Mouse (Mus musculus) gastrocnemius, postnatal 25 days (tissue): ENCODE results near the gene Pcdh7. TPM values are rescaled to one million over a fixed set of nuclear protein-coding genes. Genes with fewer than 3 reads are reported as not detected.

Source experiments
- DNase-seq: peaks from one replicate; pipeline ENCODE4 v3.0.0; 2022
- total RNA-seq, 2 experiments: library from RNA; stranded (reverse); gene quantifications; 1 replicate in 1 of 2; 2 replicates in 1 of 2; pipeline ENCODE4 v1.2.3; 2021

Pcdh7 gene
- total RNA-seq, 2 experiments from 2014 or later, result 2.6 to 3.0 TPM

DNA sequence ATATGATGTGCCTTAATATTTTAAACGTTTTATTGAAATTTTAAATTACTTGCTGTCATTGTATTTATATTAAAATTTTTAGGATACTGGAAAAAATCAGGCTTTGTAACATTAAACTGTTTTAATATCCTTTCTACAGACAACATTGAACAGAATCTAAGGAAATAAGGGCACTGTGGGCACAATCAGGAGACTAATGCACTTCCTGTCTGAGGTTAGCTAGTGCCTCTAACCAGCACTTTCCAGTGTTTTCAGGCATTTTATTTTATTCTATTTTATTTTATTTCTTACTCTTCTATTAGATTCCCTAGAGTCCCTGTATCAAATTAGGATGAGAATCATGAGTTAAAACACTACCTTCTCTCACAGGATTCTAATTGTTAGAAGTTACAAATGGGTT lies 28.1 kb downstream of the Pcdh7 start:
- no peak for DNase-seq

DNA sequence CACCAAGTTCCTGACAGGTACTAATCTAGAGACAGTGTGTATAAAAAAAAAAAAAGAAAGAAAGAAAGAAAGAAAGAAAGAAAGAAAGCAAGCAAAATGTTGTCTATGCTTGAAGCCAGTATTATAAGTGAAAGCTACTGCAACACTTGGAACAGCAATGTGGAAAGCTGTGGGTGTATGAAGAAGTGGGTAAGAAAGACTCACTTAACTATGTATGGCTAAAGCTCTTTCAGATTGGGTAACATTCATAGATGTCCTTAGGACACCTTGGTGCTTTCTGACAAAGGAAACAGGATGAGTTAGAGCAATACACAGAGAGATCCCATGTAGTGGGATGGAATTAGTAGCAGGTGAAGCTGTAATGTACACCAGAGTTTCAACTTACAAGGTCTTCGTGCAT lies 32.6 kb downstream of the Pcdh7 start:
- DNase-seq, result no peak

DNA sequence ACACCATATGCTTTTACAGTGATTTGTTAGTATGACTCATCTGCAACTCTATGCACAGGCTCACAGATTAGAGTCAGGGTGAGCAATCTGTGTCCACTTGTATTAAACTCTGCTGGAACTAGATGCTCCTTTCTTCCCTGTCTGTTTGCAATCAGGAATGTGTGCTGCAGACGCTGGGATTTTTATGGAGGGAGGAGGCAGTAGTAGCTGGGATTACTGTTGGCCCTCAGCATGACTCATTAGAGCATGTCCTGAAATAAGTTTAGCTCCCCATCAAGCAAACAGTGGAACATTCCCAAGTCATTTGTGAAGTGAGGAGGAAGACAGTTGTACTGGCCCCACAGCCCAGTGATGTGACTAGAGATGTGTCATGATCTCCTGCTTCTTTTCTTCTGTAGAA lies 38.0 kb downstream of the Pcdh7 start:
- DNase-seq, result peak; percentile 54

DNA sequence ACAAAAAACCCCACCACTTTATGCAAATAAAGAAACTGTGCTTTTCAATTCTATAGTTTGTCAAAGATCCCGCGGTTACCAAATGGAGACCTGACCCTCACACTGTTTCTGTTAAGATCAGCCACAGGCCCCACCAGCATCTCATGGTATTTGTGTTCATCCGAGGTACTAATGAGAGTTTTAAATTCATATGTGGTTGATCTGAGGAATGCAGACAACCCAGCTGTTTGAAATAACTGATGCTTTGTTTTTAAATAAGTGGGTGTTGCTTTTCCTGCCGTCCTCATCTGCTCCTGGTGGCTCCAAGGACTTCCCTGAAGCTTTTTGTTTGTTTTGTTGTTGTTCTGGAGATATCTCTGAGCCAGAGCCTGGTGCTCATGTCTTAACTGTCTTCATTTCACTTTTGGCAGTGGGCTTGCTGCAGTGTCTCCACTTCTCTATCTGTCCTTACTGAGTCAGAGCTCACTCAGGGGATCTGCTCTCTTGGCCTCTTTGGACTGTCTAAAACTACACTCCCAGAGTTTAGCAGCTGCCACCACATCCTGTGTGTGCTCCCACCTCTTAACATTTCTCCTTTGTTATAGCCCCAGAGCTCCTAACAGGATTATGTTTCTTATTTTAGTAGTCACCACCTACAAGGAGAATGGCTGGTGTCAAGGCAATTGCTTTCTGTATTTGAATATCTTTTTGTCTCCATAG lies 39.1 kb downstream of the Pcdh7 start:
- peak; percentile 33 for DNase-seq

DNA sequence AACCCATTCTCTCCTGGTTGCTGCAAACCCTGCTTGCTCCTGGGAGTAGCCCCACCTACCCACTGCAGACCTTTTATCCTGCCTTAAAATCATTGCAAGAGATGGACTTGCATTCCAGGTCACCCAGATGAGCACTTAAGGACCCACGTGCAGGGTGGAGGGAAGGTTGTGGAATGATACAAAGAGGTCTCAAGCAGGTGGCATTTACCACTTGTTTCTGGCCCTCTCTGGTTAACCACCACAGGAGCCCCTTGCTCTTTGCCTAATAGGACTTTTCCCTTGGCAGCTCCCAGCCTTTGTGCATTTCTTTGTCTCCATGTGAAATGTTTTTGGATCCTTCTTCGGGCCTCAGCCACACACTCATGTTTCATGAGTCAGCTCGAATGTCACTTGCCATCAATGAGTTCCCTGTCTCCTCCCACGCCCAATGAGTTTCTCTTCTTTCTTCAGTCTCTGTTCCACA lies 39.7 kb downstream of the Pcdh7 start:
- DNase-seq, result no peak

DNA sequence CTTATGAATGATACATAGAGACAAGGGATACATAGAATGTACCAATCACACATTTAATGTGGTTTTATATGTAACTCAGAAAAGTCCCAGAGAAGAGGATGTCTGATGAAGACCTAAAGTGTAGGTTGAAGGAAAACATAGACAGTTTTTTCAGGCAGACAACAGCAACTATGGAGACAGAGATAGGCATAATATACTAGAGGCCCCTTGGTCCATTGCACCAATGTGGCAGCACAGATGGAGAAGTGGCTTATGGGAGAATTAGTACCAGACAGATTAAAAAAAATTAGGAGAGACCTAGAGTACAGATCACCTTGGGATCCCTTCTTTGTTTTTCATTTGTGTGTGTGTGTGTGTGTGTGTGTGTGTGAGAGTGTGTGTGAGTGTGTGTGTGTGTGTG lies 41.2 kb downstream of the Pcdh7 start:
- no peak for DNase-seq

DNA sequence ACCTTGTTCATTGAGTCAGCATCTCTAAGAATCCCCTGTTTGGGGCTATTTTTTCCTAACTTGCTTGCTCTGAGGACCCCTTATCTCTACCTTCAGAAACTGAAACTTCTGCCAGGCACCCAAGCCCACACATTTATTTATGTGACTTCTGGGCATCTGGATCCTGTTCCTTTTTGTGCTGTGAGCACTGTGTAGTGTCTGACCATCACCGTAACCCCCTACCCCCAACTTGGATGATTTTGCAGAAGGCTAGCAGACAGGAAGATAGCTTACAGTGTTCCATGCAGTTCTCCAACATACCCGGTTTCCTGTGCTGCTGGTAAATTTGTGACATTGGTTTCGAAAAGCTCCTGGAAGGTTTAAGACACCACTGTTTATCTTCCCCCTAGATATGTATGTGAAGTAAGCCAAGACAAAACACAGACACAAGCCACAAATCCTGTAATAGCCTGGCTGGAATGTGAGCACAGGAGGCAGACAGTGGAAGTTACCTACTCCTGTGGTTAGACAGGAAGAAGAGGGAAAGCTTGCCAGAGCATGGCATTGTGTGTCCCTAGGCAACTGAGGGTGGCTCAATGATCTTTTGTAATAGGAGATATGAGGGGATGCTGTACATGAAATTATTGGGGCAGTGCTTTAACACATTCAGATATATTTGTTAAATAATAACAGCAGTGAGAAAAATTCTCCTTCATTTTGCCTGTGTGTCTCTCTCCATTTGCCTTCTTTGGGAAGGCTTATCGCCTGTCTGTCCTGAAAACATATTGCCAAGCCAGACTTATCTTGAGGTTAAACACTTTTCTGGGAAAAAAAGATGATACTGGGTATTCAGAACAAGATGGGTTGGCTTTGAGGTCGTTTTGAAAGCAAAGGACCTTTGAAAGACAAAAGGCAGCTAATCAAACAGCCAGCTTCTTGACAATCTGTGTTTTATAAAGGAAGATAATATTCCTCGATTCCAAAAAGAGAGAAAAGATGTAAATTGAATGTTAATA lies 42.6 kb downstream of the Pcdh7 start:
- no peak for DNase-seq

DNA sequence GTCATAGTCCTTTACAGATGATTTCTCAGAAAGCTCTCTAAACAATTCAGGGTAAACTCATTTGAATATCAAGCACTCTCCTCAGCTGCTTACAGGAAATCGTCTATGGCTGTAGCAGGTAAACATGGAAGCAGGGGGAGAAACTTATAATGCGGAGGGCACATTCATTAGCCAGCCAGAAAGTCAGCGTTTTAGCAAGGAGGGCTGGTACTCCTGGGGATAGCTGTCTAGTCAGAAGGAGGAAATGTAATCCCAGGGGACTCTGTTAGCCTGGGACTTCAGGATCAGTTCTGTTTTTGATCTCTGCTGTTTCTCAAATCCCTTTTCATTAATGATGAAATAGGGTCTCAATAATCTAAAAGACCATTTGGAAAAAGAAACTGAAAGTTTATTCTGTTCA lies 47.6 kb downstream of the Pcdh7 start:
- DNase-seq, result no peak

DNA sequence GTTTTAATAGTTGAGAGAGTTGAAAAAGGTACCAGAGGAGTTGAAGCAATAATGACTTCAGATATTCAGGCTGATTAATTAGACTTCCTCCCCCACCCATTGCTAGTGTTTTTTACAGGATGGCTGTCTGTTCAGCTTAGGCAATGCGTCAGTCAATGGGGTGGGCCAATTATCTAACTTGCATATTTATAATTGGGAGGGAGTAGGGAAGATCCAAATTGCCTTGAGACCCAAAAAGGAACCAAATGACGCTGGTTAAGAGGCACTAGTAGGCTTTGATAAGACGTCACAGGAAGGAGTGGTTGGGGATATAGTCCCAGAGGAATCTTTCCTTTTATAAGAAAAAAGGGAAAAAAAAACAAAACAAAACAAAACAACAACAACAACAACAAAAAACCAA lies 49.6 kb downstream of the Pcdh7 start:
- DNase-seq, result no peak

DNA sequence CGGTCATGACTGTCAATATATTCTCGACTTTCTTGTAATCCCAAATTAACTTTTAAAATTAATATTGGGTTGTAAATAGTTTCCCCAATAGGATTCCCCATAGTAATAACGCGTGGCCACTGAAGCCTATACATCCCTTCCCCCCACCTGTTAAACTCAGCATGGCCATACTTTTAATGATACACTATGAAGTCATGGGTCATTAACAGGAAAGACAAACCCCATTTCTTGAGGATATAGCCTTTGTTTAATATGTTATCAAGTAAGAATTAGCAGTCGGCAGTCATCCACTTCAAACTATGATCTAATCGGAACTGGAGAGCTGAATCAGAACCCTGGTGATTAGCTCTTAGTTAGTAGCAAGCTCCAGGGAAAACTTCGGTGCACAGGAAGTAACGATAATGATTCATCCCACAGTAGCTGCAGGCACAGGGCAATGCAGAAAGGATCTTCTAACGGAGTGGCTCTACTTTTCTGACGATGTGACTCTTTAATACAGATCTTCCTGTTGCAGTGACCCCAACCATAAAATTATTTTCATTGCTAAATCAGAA lies 50.8 kb downstream of the Pcdh7 start:
- DNase-seq, result no peak

DNA sequence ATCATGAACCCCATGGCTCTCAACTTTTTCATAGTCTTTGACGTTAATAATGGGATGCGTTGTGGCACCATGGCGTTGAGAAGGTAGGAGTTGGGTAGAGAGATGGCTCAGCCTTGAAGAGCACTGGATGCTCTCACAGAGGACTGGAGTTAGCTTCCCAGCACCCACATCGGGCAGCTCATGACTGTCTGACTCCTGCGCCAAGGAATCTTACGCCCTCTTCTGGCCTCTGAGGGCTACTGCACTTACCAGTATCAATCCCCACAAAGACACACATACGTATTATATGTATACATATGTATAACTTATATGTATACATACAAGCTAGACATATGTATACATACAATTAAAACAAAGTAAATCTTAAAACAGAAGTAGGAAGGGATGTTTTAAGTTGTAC lies 51.9 kb downstream of the Pcdh7 start:
- DNase-seq, result no peak

DNA sequence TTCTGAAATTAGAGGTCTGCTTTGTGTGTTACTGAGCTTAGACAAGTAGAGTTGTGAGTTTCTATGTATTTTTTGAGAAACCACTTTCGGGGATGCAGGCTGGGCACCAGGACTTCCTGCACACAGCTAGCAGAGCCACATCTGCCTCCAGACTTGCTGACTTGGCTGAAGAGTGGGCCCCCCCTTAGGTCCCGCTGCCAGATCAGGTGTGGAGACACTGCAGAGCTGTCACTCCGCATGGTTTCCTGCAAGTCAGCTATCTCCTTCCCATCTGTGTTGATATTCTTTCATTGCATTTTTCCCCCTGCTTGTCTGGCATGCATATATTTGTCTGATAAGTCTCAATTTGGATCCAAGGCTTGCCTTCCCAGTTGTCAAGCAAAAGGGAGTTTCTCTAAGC lies 52.6 kb downstream of the Pcdh7 start:
- no peak for DNase-seq

DNA sequence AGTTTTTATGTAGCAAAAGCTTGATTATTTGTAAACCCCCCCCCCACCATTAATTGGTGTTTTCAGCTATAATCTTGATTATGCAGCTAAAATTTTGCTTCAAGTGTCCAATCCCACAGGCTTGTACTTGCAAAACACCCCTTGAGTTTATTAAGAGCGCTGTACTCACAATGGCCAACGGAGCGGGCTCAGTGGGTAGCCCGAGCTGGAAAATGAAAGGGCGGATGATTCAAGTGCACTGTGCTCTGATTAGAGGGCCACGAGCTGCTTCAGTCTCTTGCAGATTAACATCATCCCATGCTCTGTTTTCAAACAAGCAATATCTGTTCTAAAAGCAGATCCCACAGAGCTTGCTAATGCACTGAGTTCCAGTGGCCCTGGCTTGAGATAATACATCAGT lies 53.4 kb downstream of the Pcdh7 start:
- DNase-seq, result no peak

DNA sequence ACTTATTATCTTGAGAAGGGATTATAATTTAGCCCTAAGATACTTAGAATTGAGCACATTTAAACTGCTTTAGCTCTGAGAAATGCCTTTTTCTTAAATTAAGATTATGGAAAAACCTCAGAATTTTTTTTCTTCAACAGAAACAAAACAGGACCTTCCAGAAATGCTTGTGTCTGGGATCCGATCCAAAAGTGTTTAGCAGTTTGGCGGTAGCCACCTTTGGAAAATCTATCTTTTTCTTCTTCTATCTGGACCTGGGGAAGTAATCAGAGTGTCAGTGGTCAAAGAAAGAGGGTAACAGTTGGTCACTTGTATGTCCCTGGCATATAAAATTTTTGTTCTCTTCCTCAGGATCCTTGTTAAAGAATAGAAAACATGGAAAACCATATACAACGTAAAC lies 54.9 kb downstream of the Pcdh7 start:
- no peak for DNase-seq

DNA sequence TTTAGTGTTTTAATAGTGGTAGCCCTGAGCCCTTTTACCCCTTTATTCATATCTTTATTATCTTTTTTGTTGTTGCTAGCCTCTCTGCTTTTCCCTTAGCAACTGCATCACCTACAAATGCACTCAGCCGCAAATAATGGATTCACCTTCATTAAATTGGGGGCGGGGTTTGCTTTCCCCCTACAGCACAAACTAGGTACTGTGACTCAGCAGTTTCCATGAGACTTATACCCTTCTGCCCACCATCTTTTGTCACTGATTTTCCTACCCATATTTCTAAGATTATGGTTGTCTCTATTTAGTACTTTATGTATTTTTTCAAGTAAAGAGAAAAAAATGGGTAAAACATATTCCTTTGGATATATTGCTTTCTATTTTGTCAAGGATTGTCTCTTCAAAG lies 56.7 kb downstream of the Pcdh7 start:
- no peak for DNase-seq

DNA sequence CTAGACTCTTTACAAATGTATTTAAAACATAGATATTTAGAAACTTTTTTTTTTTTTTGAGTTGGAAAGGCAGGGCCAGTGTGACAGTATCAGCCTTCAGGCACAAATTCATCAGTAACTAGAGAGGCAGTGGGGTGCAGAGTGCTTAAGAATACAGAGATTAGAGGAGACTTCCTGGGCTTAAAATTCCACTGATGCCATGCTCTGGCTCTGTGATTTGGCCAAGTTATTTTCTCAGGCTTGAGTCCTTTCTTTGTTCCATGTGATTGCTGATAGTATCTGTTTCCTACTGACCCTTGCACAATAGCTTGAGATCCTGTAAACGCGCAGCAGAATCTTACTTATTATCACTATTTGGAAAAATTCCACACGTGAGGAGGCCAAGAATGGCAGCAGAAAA lies 60.3 kb downstream of the Pcdh7 start:
- no peak for DNase-seq

DNA sequence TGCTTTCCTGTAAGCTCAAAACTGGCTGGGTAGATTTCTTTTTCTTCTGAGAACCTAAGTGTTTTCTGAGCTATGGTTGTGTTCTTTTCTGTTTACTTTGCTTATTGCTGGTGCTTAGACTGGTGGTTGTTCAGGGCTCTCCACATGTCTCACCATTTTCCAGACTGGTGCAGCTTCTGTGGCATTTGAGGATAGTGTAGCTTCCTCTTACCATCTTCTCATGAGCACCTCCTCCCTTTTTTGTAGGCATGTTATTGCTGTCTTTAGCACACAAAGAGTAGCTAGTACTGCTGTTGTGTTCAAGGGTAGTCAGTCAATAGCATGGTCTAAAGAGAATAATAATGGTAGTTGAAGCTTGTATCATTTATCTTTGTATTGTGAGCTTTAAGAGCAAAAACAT lies 62.2 kb downstream of the Pcdh7 start:
- DNase-seq, result no peak

DNA sequence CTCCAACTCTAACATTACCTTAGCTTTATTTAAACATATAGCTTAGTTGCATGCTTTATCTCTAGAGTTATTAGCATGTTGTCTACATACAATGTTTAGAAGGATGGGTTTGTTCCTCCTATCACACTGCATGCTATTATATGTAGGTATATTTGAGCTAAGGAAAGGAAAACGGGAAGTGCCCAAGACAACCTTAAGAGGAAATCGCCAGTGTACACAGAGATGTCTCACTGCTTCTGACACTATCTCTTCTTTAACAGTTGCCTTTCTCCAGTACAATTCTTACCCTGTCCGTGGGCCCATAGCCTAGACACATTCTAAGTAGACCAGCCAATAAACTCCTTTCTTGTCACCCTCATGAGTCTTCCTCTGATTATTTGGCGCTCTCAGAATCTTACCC lies 62.8 kb downstream of the Pcdh7 start:
- DNase-seq, result no peak

DNA sequence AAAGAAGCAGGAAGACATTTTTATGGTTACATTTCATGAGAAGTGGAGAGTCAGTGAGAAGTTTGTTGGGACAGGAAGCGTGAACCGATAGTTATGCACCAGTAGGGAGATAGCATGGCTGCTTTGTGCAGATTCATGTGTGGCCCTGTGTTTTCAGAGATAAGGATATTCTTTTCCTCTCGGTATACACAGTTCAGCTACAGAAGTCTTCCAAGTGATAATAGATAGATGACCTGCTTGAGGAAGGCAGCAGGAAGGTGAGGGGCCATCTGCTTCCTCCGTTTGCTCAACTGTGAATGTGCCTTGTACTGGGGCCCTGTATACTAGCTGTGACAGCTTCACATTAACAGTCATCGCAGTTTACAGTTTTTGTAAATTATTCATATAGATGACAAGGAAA lies 64.2 kb downstream of the Pcdh7 start:
- DNase-seq, result no peak

DNA sequence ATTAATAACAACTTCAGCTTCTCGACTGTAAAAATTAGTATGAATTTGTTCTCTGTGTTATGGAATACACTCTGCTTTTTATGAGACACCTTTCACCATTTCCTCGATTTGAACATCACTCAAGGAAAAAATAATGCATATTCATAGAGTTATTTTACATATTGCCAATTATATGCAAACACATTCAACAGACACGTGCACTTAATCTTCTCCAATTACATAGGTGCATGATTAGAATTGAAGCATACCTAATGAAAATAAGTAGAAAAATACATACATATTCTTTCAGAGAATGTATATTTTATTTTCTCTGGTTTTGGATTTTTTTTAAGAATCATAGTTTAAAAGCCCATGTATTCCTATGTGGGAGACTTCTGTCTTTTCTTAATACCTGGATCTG lies 64.8 kb downstream of the Pcdh7 start:
- no peak for DNase-seq

DNA sequence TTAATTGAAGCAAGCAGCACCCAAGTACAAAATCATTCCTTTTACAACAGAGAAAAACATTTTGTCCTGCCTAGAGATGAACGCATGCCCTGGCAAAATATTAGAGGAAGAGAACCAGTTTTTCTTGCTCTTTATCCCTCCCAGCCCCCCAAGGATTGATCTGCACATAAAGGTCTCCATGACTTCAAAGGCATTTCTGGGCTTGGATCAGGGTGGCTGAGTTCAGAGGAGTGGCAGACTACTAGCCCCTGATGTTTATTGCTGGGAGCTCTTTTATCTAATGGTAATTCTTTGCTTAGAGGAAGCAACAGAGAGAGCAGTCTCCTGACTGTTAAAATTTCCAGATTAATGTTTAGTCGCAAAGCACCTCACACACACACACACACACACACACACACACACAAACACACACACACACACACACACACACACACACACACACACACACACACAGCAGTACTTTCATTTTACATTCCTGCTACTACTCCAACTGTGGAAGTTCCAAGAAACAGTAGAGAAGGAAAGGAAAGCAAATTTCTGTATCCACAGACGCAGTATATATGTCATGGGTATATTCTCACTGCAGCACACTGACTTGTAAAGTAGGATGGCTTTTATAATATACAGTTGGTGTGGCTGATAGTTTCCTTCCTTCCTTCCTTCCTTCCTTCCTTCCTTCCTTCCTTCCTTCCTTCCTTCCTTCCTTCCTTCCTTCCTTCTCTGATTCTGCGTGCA lies 71.2 kb downstream of the Pcdh7 start:
- DNase-seq, result no peak

DNA sequence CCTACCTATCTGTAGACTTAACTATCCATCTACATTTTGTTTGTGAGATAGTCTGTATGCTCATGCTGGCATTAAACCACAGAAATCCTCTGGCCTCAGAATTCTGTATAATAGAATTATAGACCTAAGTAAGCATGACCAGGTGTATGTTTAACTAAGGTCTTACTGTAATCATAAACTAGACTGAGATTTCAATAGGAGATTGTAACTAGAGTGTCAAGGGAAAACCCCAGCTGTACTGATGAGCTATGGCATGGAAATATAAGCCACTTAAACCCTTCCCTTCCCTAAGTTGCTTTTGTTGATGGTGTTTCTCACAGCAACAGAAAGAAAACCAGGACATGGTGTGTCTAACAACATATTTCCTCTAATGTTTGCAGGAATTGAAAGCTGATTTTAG lies 78.6 kb downstream of the Pcdh7 start:
- DNase-seq, result no peak
